Mouse (Mus musculus): ENCODE data around the gene BC034090. TPM values are rescaled to one million over a fixed set of nuclear protein-coding genes. Genes with fewer than 3 reads are reported as not detected.

The BC034090 gene
- total RNA-seq, 2 experiments from 2014 or later = 0.07 TPM; not detected in 1

DNA sequence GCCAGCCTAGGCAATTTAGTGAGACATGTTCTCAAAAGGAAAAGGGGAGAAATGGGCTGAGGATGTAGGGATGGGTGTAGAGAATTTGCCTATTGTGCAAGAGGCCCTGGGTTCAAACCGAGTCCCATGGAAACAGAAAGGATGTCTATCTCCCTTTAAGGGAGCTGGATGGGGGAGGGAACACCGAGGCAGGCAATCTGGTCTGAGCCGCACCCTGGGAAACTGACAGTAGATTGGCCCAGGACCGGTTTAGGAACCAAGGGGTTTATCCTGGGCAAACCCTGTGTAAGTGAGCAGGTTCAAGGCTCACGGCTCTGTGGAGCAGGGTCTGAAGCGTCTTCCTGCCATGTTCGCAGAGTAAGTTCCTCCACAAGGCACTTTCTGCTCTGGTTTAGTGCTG, 1.3 kb upstream of the BC034090 start:
- no peak for ATAC-seq (replicated peaks; ENCODE audit: poor library complexity)

- no peak; the same call in 1 of the 2 replicates for ATAC-seq (replicated peaks; ENCODE audit: poor library complexity)
Observed at GRCm38 (mm10) chr1:155244771-155245211, 547 bp upstream of the BC034090 start.

DNA sequence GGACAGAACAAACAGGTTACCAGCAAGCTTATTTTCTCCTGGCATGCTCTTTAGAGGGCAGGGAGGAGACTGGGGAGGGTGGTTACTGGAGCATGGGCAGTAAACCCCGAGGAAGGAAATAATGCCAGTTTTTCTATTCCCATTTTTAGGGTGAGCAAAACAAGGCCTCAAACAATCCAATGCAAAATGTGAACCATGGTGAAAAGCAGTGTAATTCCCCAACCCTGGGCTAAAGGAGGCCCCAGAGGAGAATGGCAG, 1.8 kb downstream of the BC034090 start:
- ATAC-seq (replicated peaks; ENCODE audit: poor library complexity) = no peak

DNA sequence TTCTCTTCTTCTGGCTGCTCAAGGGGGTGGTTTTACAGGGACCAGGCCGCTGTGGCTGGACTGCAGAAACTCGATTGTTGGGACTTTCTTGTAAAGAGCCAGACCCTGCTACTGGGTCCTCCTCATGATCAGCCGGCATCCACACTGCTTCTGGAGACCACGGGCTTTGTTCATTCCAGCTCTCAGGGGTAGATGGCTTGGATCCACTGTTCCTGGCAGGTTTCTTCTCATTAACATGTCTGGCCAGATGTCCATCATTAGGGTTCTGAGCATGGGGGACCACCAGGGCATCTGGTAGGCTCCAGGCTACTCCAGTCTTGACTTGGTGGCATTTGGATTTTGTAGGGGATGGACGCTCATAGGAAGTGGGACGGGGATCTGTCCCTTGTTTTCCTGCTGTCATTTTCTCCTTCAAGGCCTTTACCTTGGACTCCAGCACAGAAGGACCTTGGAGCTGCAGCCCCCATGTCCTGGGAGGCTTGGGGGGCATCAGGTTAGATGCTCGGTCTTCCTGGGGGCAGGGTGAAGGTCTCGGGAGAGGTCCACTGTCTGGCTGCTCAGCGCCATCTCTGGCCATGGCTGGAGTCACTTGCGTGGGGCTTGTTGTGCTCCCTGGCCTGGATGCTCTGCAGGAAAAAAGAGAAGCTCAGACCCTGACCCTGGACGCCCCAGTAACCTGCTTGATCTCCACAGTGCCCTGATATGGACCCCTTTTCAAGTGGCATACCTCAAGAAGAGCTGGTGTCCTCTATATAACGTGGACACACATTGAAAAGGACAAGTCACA, 2.4 kb downstream of the BC034090 start:
- no peak for ATAC-seq (replicated peaks; ENCODE audit: poor library complexity)

- no peak for ATAC-seq (replicated peaks; ENCODE audit: poor library complexity)
Observed at GRCm38 (mm10) chr1:155239962-155240717, 4.1 kb downstream of the BC034090 start.

- ATAC-seq (replicated peaks; ENCODE audit: poor library complexity) = no peak
Observed at GRCm38 (mm10) chr1:155239169-155239568, 5.1 kb downstream of the BC034090 start.

GRCm38 (mm10) chr1:155238126-155238525, 6.1 kb downstream of the BC034090 start:
- no peak for ATAC-seq (replicated peaks; ENCODE audit: poor library complexity)

DNA sequence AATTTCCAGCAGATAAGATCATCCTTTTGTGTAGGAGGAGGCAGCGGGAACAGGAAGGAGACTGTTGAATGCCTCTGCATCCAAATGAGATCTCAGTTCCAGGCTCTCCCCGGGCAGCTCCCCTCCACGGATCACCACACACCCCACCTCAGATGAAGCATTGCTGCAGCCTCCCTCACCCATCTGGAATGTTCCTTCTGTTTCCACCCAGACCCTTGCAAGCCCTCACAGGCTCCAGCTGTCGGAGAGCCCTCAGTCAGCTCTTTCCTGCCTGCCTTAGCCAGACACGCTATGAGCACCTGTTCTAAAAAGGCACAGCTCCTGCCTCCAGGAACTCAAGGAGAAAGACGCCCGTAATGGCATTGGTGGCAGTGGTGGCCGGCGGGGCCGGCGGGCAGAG, 6.9 kb downstream of the BC034090 start:
- ATAC-seq (replicated peaks; ENCODE audit: poor library complexity) = no peak

GRCm38 (mm10) chr1:155236306-155237024, 7.8 kb downstream of the BC034090 start:
- ATAC-seq (replicated peaks; ENCODE audit: poor library complexity) = no peak

GRCm38 (mm10) chr1:155235641-155236040, 8.6 kb downstream of the BC034090 start:
- no peak for ATAC-seq (replicated peaks; ENCODE audit: poor library complexity)

DNA sequence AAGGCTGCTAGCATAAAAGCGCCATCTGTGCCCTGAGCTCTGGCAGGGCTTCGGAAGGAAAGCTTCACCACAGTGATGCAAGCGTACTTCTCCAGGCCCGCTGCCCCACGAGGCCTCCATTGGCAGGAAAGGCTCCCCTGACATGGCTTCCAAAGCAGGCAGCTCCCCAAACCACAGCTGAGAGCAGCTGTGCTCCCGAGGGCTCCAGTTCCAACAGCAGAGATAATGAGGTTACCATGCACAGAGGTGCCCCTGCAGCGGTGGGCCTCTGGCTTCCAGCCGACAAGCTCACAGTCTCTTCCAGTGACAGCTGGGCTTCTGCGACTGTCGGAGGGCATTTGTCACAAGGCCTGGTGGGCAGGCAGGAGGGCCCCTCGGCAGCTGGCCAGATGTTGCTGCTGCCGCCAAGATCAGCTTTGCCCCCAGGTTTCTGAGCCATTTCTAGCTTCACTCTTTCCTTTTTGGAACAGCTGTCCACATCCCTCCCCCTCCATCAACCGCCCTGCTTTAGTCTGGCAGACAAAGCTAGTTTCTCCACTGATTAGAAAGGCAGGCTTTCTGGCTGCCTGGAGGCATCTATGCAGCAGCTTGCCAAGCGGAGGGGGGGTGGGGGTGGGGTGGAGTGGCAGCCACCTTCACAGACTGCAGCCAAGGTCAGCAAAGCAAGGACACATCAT, 10.2 kb downstream of the BC034090 start:
- ATAC-seq (replicated peaks; ENCODE audit: poor library complexity) = peak; percentile 81

- ATAC-seq (replicated peaks; ENCODE audit: poor library complexity) = peak; percentile 15; the same call in 1 of the 2 replicates
Observed at GRCm38 (mm10) chr1:155233378-155233777, 10.9 kb downstream of the BC034090 start.

DNA sequence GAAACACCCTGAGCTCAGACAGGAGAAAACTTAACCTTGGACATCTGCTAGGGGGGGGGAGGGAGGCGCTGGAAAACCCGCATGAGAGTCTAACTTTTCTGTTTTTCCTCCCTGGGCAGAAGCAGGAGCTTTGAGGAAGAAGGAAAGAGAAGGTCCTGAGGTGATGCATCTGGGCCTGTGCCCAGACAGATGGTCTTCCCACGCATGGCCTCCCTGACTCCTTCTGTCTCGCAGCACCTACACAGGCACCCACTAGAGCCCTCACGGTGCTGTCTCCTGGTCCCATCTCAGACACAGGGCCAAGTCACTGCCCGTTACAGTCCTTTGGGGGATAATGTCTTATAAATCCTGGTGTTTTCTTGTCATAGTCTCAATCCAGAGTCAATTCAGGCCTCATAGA, 11.5 kb downstream of the BC034090 start:
- no peak for ATAC-seq (replicated peaks; ENCODE audit: poor library complexity)

- no peak for ATAC-seq (replicated peaks; ENCODE audit: poor library complexity)
Observed at GRCm38 (mm10) chr1:155232385-155232784, 11.9 kb downstream of the BC034090 start.

DNA sequence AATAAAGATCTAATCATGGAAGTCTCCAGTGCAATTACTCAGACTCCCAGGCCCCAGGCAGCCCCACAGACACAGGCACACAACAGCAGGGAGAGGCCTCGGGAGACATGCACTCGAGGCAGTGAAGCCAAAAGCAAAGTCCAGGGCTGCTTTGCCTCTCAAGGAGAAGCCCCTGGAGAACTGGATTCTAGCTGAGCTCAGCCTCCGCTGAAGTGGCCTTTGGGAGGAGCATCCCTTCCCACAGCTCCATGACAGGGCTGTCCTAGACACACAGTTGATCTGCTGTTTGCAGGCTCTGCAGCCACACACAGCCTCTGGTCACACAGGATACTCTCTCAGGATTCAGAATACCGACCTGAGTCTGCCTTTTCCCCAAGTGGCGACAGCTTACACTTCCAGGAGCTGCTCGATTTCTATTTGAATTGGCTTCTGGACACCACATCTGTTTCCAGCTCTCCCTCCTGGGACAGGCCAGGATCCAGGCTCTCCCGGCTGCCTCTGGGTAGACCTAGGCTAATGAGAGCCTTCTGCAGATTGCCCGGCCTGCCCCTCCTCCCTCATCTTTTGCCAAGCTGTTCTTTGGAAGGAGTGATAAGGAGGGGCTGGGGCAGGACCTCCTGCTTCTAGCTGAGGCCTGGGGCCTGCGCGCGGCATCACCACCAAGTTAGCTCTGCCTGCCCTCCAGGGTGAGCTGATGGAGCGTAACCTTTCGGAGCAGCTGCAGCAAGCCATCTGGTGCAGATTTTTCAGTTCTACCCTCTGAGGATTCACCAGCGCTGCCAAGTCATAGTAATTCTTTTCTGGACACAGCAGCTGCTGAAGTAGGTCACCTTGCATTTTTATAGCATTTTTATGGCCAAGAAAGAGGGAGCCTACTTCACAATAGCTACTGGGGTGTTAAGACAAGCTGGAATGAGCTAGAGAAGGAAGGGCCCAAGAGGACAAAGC, 14.5 kb downstream of the BC034090 start:
- ATAC-seq (replicated peaks; ENCODE audit: poor library complexity) = no peak

DNA sequence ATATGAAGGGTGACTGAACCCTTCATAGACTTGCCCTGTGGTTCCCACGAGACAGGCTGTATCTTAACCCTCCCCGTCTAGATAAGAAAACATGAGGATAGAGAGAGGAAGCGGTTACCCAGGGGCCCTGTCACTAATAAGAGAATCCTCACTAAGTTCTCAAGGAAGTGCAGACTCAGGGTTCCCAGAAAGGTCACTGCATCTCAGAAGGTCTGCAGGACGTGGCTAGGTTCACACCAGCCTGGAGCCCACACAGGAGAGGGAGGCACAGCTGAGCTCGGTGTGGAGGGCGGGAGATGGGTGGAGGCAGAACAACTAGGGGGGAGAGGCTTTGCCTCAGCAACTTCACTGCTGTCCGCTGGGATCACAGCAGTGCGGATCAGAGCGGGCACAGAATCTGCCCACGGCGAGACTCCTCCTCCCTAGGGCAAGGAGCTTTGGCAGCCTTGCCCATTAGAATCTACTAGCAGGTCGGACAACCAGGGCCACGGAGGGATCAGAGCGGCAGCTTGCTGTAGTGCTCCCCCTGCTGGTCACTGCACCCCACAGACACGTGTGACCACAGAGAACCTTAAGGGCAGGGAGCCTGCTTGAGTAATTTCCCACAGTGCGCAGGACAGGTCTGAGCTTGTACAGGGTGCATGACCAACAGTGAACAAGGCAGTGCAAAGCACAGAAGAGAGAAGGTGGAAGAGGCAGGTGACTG, 20.2 kb downstream of the BC034090 start:
- ATAC-seq (replicated peaks; ENCODE audit: poor library complexity) = peak; percentile 78

GRCm38 (mm10) chr1:155223036-155223435, 21.2 kb downstream of the BC034090 start:
- peak; percentile 81 for ATAC-seq (replicated peaks; ENCODE audit: poor library complexity)

- no peak for ATAC-seq (replicated peaks; ENCODE audit: poor library complexity)
Observed at GRCm38 (mm10) chr1:155222101-155222669, 22.1 kb downstream of the BC034090 start.

DNA sequence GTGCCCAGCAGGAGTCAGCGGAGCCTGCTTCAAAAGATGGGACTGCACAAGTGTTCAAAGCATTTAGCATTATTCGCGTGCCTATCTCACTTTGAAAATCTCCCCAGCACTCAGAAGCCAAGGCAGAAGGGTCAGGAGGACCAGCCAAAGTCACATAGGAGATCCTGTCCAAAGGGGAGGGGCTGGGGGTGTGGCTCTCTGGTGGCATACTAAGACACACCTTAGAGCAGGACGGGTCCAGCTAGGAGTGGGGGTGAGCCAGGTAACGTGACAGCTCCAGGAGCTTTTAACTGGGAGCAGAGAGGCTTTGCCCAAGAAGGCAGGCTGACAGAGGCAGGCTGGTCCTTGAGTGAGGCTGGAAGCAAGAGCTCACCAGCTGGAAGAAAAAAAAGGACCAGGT, 25.3 kb downstream of the BC034090 start:
- no peak for ATAC-seq (replicated peaks; ENCODE audit: poor library complexity)
